Comparison of ENCODE assay signal across 23 mouse cellular contexts in genomic region chr13:56418685-56419483, GRCm38 (mm10). TPM values are rescaled to one million over a fixed set of nuclear protein-coding genes. Genes with fewer than 3 reads are reported as not detected.
A peak's percentile ranks its signal among the peaks of the same experiment; 100 is the strongest.
DNase-seq lines count a peak whose midpoint lies in the region; ATAC-seq and TF ChIP-seq lines count a peak whose summit lies in the region.
"Had no signal": no experiment of that assay in that cellular context is flagged by ENCODE, and none has a peak within 500 bp of the region (broad histone marks: within the 10 kb centered on the region; RNA-seq: fewer than 3 reads in every experiment).

No protein-coding gene starts in this region.

- no peak for TF ChIP-seq CTCF in stomach, postnatal 0 days (IDR thresholded peaks at IDR 0.05; ENCODE audit: low read depth)

- H3K27me3 ChIP-seq in hindbrain, embryonic 15.5 days = peaks cover 5% of the 10 kb centered on the region
- peaks cover 17% of the 10 kb centered on the region; the same call in 1 of the 2 replicates for H3K27me3 ChIP-seq in hindbrain, embryonic 12.5 days
- H3K27me3 ChIP-seq in stomach, embryonic 16.5 days (ENCODE audit: control insufficient read depth, insufficient read depth, low read length) = no peaks in the 10 kb centered on the region
- no peaks in the 10 kb centered on the region for H3K27me3 ChIP-seq in stomach, postnatal 0 days (ENCODE audit: control insufficient read depth, insufficient read depth, low read length)
- H3K27me3 ChIP-seq: embryonic facial prominence, embryonic 15.5 days had no signal

- peak; percentile 35; the same call in 1 of the 2 replicates for ATAC-seq in hindbrain, embryonic 15.5 days (ENCODE audit: low FRiP score, low read depth)
- ATAC-seq in hindbrain, embryonic 12.5 days (ENCODE audit: low FRiP score) = no peak
- 0 out of 2 replicates have a peak, but pooled peaks have one; percentile 19 for ATAC-seq in stomach, embryonic 16.5 days (ENCODE audit: insufficient read depth, low FRiP score)
- no peak for ATAC-seq in stomach, postnatal 0 days (ENCODE audit: low FRiP score, low TSS enrichment)
- ATAC-seq: forebrain, embryonic 14.5 days had no signal

- no peak for DNase-seq in stomach, postnatal 0 days (ENCODE audit: low spot score)
- DNase-seq in lung, postnatal 10 days = peak; percentile 67
- DNase-seq in adrenal gland, postnatal 14 days = no peak
- DNase-seq in spleen, postnatal 36 days (ENCODE audit: low spot score in 2 of 2) = no peak
- DNase-seq: cerebellum, postnatal 25 days; kidney, postnatal 25 days; right cerebral cortex, postnatal 4 days; thymus, postnatal 4 days had no signal

- 0 out of 2 replicates have a peak, but pooled peaks cover 7% of the 10 kb centered on the region for H3K4me1 ChIP-seq in hindbrain, embryonic 15.5 days (replicated peaks)
- peaks cover 5% of the 10 kb centered on the region; the same call in 1 of the 2 replicates for H3K4me1 ChIP-seq in hindbrain, embryonic 12.5 days
- H3K4me1 ChIP-seq in stomach, embryonic 16.5 days (ENCODE audit: control insufficient read depth, insufficient read depth, low read length) = no peaks in the 10 kb centered on the region
- no peaks in the 10 kb centered on the region for H3K4me1 ChIP-seq in stomach, postnatal 0 days (replicated peaks; ENCODE audit: control insufficient read depth, insufficient read depth)

- WGBS in hindbrain, embryonic 15.5 days = 52% methylated on average over 13 of the region's 13 CpGs
- 51% methylated on average over 13 of the region's 13 CpGs for WGBS in hindbrain, embryonic 12.5 days
- WGBS in stomach, embryonic 16.5 days = 25% methylated on average over 13 of the region's 13 CpGs
- WGBS in stomach, postnatal 0 days = 28% methylated on average over 13 of the region's 13 CpGs

- no peak for TF ChIP-seq EP300 in stomach, postnatal 0 days (optimal IDR thresholded peaks at IDR 0.05)

- H3K4me3 ChIP-seq in hindbrain, embryonic 15.5 days = no peak overlapping the region
- no peak overlapping the region for H3K4me3 ChIP-seq in hindbrain, embryonic 12.5 days
- no peak overlapping the region for H3K4me3 ChIP-seq in stomach, embryonic 16.5 days (replicated peaks; ENCODE audit: low read length)
- H3K4me3 ChIP-seq in stomach, postnatal 0 days (ENCODE audit: low read depth, low read length) = no peak overlapping the region
- H3K4me3 ChIP-seq: embryonic facial prominence, embryonic 15.5 days; midbrain, embryonic 10.5 days; myocyte had no signal

- H3K36me3 ChIP-seq in hindbrain, embryonic 15.5 days = no peaks in the 10 kb centered on the region
- H3K36me3 ChIP-seq in hindbrain, embryonic 12.5 days = no peaks in the 10 kb centered on the region
- no peaks in the 10 kb centered on the region for H3K36me3 ChIP-seq in stomach, embryonic 16.5 days (ENCODE audit: control insufficient read depth, insufficient read depth, low read length)
- no peaks in the 10 kb centered on the region for H3K36me3 ChIP-seq in stomach, postnatal 0 days (ENCODE audit: control insufficient read depth, insufficient read depth, low read length)
- H3K36me3 ChIP-seq: embryonic facial prominence, embryonic 15.5 days; G1E; midbrain, embryonic 10.5 days had no signal

- no peaks in the 10 kb centered on the region for H3K9me3 ChIP-seq in hindbrain, embryonic 15.5 days
- peaks cover 4% of the 10 kb centered on the region; the same call in 1 of the 2 replicates for H3K9me3 ChIP-seq in hindbrain, embryonic 12.5 days (replicated peaks)
- H3K9me3 ChIP-seq in stomach, embryonic 16.5 days (replicated peaks; ENCODE audit: control insufficient read depth, low read length) = no peaks in the 10 kb centered on the region
- H3K9me3 ChIP-seq in stomach, postnatal 0 days (ENCODE audit: control insufficient read depth, low read length) = no peaks in the 10 kb centered on the region
- H3K9me3 ChIP-seq: embryonic facial prominence, embryonic 15.5 days; midbrain, embryonic 10.5 days had no signal

- H3K9ac ChIP-seq in hindbrain, embryonic 15.5 days = no peak overlapping the region
- no peak overlapping the region for H3K9ac ChIP-seq in hindbrain, embryonic 12.5 days
- no peak overlapping the region for H3K9ac ChIP-seq in stomach, embryonic 16.5 days (ENCODE audit: low read length)
- H3K9ac ChIP-seq in stomach, postnatal 0 days (ENCODE audit: low read length) = no peak overlapping the region
- H3K9ac ChIP-seq: embryonic facial prominence, embryonic 15.5 days had no signal

- H3K4me2 ChIP-seq in hindbrain, embryonic 15.5 days = no peak overlapping the region
- no peak overlapping the region for H3K4me2 ChIP-seq in hindbrain, embryonic 12.5 days (replicated peaks)
- no peak overlapping the region for H3K4me2 ChIP-seq in stomach, embryonic 16.5 days (ENCODE audit: low read depth, low read length)
- no peak overlapping the region for H3K4me2 ChIP-seq in stomach, postnatal 0 days (replicated peaks; ENCODE audit: low read depth)
- H3K4me2 ChIP-seq: embryonic facial prominence, embryonic 15.5 days had no signal

- H3K27ac ChIP-seq in hindbrain, embryonic 15.5 days (replicated peaks) = no peak overlapping the region
- no peak overlapping the region for H3K27ac ChIP-seq in hindbrain, embryonic 12.5 days
- H3K27ac ChIP-seq in stomach, embryonic 16.5 days (ENCODE audit: low read length) = no peak overlapping the region
- H3K27ac ChIP-seq in stomach, postnatal 0 days (replicated peaks) = no peak overlapping the region
- H3K27ac ChIP-seq: embryonic facial prominence, embryonic 15.5 days; midbrain, embryonic 10.5 days had no signal

RNA-seq across cellular contexts. Expression of gene Gm3045, which starts 7.5 kb away (rescaled TPM):
- not detected in 2 replicates for polyA plus RNA-seq in hindbrain, embryonic 15.5 days (2015; fragmentation: Nextera tagmentation; extraction: Ambion mirVana)
- polyA plus RNA-seq in hindbrain, embryonic 12.5 days (2016; fragmentation: Nextera tagmentation; extraction: Ambion mirVana) = not detected in 2 replicates
- polyA plus RNA-seq in stomach, embryonic 16.5 days (2015; fragmentation: Nextera tagmentation; extraction: Ambion mirVana) = not detected in 2 replicates
- not detected in 2 replicates for polyA plus RNA-seq in stomach, postnatal 0 days (2015; fragmentation: Nextera tagmentation; extraction: Ambion mirVana)
- total RNA-seq in adrenal gland, postnatal 14 days (2021) = not detected in 2 replicates
- total RNA-seq: adrenal gland, postnatal 4 days; gastrocnemius, adult 8-10 months; heart, adult 8-10 months; layer of hippocampus, postnatal 14 days; left cerebral cortex, postnatal 36 days had no signal
- polyA plus RNA-seq: C2C12; forebrain, embryonic 14.5 days; G1E; liver, embryonic 16.5 days; midbrain, embryonic 10.5 days; myocyte had no signal

RNA-seq across cellular contexts. Expression of gene Slc25a48, which starts 19.3 kb away (rescaled TPM):
- not detected in 2 replicates for polyA plus RNA-seq in hindbrain, embryonic 15.5 days (2015; fragmentation: Nextera tagmentation; extraction: Ambion mirVana)
- 0.07 TPM in 1 of 2 replicates, not detected in the other for polyA plus RNA-seq in hindbrain, embryonic 12.5 days (2016; fragmentation: Nextera tagmentation; extraction: Ambion mirVana)
- 0.11 and 0.14 TPM in 2 replicates for polyA plus RNA-seq in stomach, embryonic 16.5 days (2015; fragmentation: Nextera tagmentation; extraction: Ambion mirVana)
- polyA plus RNA-seq in stomach, postnatal 0 days (2015; fragmentation: Nextera tagmentation; extraction: Ambion mirVana) = 0.08 and 0.13 TPM in 2 replicates
- total RNA-seq in adrenal gland, postnatal 14 days (2021) = 2.7 and 4.6 TPM in 2 replicates
- polyA plus RNA-seq: G1E; midbrain, embryonic 10.5 days; myocyte had no signal

Comparison
In these comparisons a context has a peak if more than half of its experiments do, and no peak if none do; other contexts are left out.
1. ATAC-seq: peak in hindbrain, embryonic 15.5 days (single experiment) and stomach, embryonic 16.5 days (single experiment); none in hindbrain, embryonic 12.5 days (single experiment) and stomach, postnatal 0 days (single experiment).